8 mouse cellular contexts compared by ENCODE assay signal in the genomic region with DNA sequence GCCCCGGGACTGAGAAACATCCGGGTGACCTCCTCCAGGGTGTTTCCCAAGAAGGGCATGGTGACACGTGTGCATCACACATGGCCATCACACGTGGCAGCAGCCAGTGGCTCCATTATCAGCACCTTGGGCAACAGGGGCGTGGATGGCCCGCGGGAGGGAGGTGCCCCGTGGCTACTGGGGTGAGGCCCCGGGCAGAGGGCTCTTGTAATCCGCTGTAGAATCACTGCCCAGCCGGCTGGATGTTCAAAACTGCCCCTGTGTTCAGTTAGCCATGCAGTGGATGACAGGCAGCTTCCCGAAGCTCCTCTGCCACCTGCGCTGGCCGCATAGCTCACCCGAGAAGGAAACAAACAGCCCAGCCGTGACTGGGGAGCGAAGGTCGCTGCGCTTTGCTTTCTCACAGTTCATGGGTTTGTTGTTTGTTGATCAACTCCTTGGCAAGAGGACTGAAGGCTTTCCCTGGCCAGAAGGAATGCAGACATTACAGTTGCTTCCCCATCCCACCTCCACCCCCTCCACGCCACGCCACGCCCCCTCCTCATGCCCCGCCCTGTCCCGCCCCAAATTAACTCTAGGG. TPM values are rescaled to one million over a fixed set of nuclear protein-coding genes. Genes with fewer than 3 reads are reported as not detected.
DNase-seq lines count a peak whose midpoint lies in the region; ATAC-seq and TF ChIP-seq lines count a peak whose summit lies in the region.

No protein-coding gene starts in this region.

- no peaks in the 10 kb centered on the region for H3K36me3 ChIP-seq in spleen, adult 2 months (ENCODE audit: control insufficient read depth, insufficient read depth, low read length)
- no peaks in the 10 kb centered on the region for H3K36me3 ChIP-seq in heart, embryonic 10.5 days
- H3K36me3 ChIP-seq in kidney, postnatal 0 days (ENCODE audit: insufficient read depth, low read length): no peaks in the 10 kb centered on the region
- H3K36me3 ChIP-seq in midbrain, embryonic 10.5 days: no peaks in the 10 kb centered on the region

- no peak for DNase-seq in spleen, adult 2 months (ENCODE audit: low read depth in 1 of 2, low spot score in 2 of 2)
- DNase-seq in spleen, postnatal 14 days (ENCODE audit: low spot score in 2 of 2): no peak
- no peak for DNase-seq in heart, embryonic 10.5 days (ENCODE audit: low spot score)
- peak; percentile 85 for DNase-seq in kidney, postnatal 0 days (ENCODE audit: low spot score)
- DNase-seq in midbrain, embryonic 10.5 days (ENCODE audit: low spot score): no peak
- no peak for DNase-seq in natural killer cell, adult 2 months (ENCODE audit: low spot score in 2 of 2)
- no peak for DNase-seq in layer of hippocampus, adult 2 months (ENCODE audit: low spot score in 2 of 2)
- DNase-seq in left cerebral cortex, adult 11 months (ENCODE audit: low spot score): no peak

- no peaks in the 10 kb centered on the region for H3K9me3 ChIP-seq in heart, embryonic 10.5 days
- no peaks in the 10 kb centered on the region for H3K9me3 ChIP-seq in kidney, postnatal 0 days (replicated peaks; ENCODE audit: low read length)
- no peaks in the 10 kb centered on the region for H3K9me3 ChIP-seq in midbrain, embryonic 10.5 days (replicated peaks)

- no peak overlapping the region for H3K27ac ChIP-seq in spleen, adult 2 months (ENCODE audit: insufficient read depth, low read length)
- H3K27ac ChIP-seq in heart, embryonic 10.5 days: peak overlapping the region; percentile 47; the same call in 1 of the 2 replicates
- peak overlapping the region; percentile 68; the same call in 1 of the 2 replicates for H3K27ac ChIP-seq in kidney, postnatal 0 days
- no peak overlapping the region for H3K27ac ChIP-seq in midbrain, embryonic 10.5 days (replicated peaks)
- no peak overlapping the region for H3K27ac ChIP-seq in layer of hippocampus, adult 2 months

- peaks cover 4% of the 10 kb centered on the region; the same call in 1 of the 2 replicates for H3K4me1 ChIP-seq in spleen, adult 2 months (ENCODE audit: control insufficient read depth, insufficient read depth, insufficient read length)
- H3K4me1 ChIP-seq in heart, embryonic 10.5 days: peaks cover 44% of the 10 kb centered on the region
- H3K4me1 ChIP-seq in kidney, postnatal 0 days (replicated peaks; ENCODE audit: insufficient read depth, low read length): no peaks in the 10 kb centered on the region
- H3K4me1 ChIP-seq in midbrain, embryonic 10.5 days: peaks cover 45% of the 10 kb centered on the region

- peak overlapping the region; percentile 47 for H3K4me2 ChIP-seq in kidney, postnatal 0 days (ENCODE audit: low read length)

- ATAC-seq in kidney, postnatal 0 days (replicated peaks; ENCODE audit: low FRiP score, low read depth): peak; percentile 81

- WGBS in spleen, adult 2 months: 26% methylated on average over 24 of the region's 24 CpGs
- WGBS in heart, embryonic 10.5 days: 27% methylated on average over 24 of the region's 24 CpGs
- WGBS in kidney, postnatal 0 days: 12% methylated on average over 24 of the region's 24 CpGs
- WGBS in midbrain, embryonic 10.5 days: 29% methylated on average over 24 of the region's 24 CpGs

- TF ChIP-seq POLR2A in spleen, adult 2 months (IDR thresholded peaks at IDR 0.05; ENCODE audit: low read depth, low read length): no peak

- 0 out of 2 replicates have a peak, but pooled peaks cover 1% of the 10 kb centered on the region for H3K27me3 ChIP-seq in spleen, adult 2 months (ENCODE audit: control insufficient read depth, insufficient read depth, low read length)
- peaks cover 4% of the 10 kb centered on the region; the same call in 1 of the 2 replicates for H3K27me3 ChIP-seq in heart, embryonic 10.5 days (ENCODE audit: insufficient read depth, poor library complexity, severe bottlenecking)
- no peaks in the 10 kb centered on the region for H3K27me3 ChIP-seq in kidney, postnatal 0 days (ENCODE audit: insufficient read depth, low read length)
- peaks cover 9% of the 10 kb centered on the region; the same call in 1 of the 2 replicates for H3K27me3 ChIP-seq in midbrain, embryonic 10.5 days (ENCODE audit: low read depth, poor library complexity, severe bottlenecking)

- no peak for TF ChIP-seq CTCF in spleen, adult 2 months (IDR thresholded peaks at IDR 0.05; ENCODE audit: extremely low read depth, insufficient read depth, insufficient read length, insufficient replicate concordance)
- no peak for TF ChIP-seq CTCF in kidney, postnatal 0 days (IDR thresholded peaks at IDR 0.05; ENCODE audit: low read depth)
- TF ChIP-seq CTCF in layer of hippocampus, adult 2 months (conservative IDR thresholded peaks at IDR 0.05): no peak

- H3K4me3 ChIP-seq in spleen, adult 2 months (ENCODE audit: extremely low read depth, insufficient read depth, insufficient read length): peak overlapping the region; percentile 24; the same call in 1 of the 2 replicates
- H3K4me3 ChIP-seq in heart, embryonic 10.5 days: peak overlapping the region; percentile 54
- H3K4me3 ChIP-seq in kidney, postnatal 0 days (replicated peaks; ENCODE audit: low read depth, low read length): 0 out of 2 replicates have a peak overlapping the region, but pooled peaks have one; percentile 11
- H3K4me3 ChIP-seq in midbrain, embryonic 10.5 days: peak overlapping the region; percentile 42
- no peak overlapping the region for H3K4me3 ChIP-seq in layer of hippocampus, adult 2 months

- H3K9ac ChIP-seq in kidney, postnatal 0 days (ENCODE audit: low read depth, low read length): no peak overlapping the region

RNA-seq across cellular contexts. Expression of gene Slc2a5, which starts 13.7 kb away (rescaled TPM):
- polyA plus RNA-seq in spleen, adult 2 months (2012; rRNA removed): 0.05 and 0.18 TPM in 2 replicates
- 1.2 and 1.3 TPM in 2 replicates for polyA plus RNA-seq in heart, embryonic 10.5 days (2016; fragmentation: Nextera tagmentation; extraction: Ambion mirVana)
- polyA plus RNA-seq in kidney, postnatal 0 days (2015; fragmentation: Nextera tagmentation; extraction: Ambion mirVana): 8.1 and 9.3 TPM in 2 replicates
- polyA plus RNA-seq in midbrain, embryonic 10.5 days (2016; fragmentation: Nextera tagmentation; extraction: Ambion mirVana): 1.3 and 1.8 TPM in 2 replicates
- total RNA-seq in layer of hippocampus, adult 2 months (2021): 1 to 10 TPM; 4.6 to 5.5 TPM

RNA-seq across cellular contexts. Expression of gene Slc2a7, which starts 16.0 kb away (rescaled TPM):
- not detected in 2 replicates for polyA plus RNA-seq in spleen, adult 2 months (2012; rRNA removed)
- not detected in 2 replicates for polyA plus RNA-seq in heart, embryonic 10.5 days (2016; fragmentation: Nextera tagmentation; extraction: Ambion mirVana)
- not detected in 2 replicates for polyA plus RNA-seq in kidney, postnatal 0 days (2015; fragmentation: Nextera tagmentation; extraction: Ambion mirVana)
- not detected in 2 replicates for polyA plus RNA-seq in midbrain, embryonic 10.5 days (2016; fragmentation: Nextera tagmentation; extraction: Ambion mirVana)
- total RNA-seq in layer of hippocampus, adult 2 months (2021): not detected

RNA-seq across cellular contexts. Expression of gene Gpr157, which starts 45.6 kb away (rescaled TPM):
- 4.2 and 5.8 TPM in 2 replicates for polyA plus RNA-seq in spleen, adult 2 months (2012; rRNA removed)
- 0.85 and 2.0 TPM in 2 replicates for polyA plus RNA-seq in heart, embryonic 10.5 days (2016; fragmentation: Nextera tagmentation; extraction: Ambion mirVana)
- polyA plus RNA-seq in kidney, postnatal 0 days (2015; fragmentation: Nextera tagmentation; extraction: Ambion mirVana): 0.18 and 0.28 TPM in 2 replicates
- 0.60 and 0.62 TPM in 2 replicates for polyA plus RNA-seq in midbrain, embryonic 10.5 days (2016; fragmentation: Nextera tagmentation; extraction: Ambion mirVana)
- 1 to 10 TPM; 1.1 to 1.4 TPM for total RNA-seq in layer of hippocampus, adult 2 months (2021)

Comparison
In these comparisons a context has a peak if more than half of its experiments do, and no peak if none do; other contexts are left out.
1. H3K27ac ChIP-seq: peak in heart, embryonic 10.5 days (single experiment) and kidney, postnatal 0 days (single experiment); none in spleen, adult 2 months (single experiment), midbrain, embryonic 10.5 days (single experiment) and layer of hippocampus, adult 2 months (single experiment).